Mouse (Mus musculus) cortical plate, adult 2 months (tissue): ENCODE measurements at regions not wholly inside any gene's neighbourhood (a gene's known extent, or its start where the extent isn't known, plus 50 kb on each side); places are given as distances from the start of the nearest gene placed in this dataset.

Experiments
- CTCF ChIP-seq: fragments of 200-500 bp; IDR thresholded peaks from 2 replicates; pipeline ENCODE4 v1.5.1; 2011; ENCODE audit warnings: mild to moderate bottlenecking, control low read depth, low read length; ENCODE audit not compliant: insufficient read depth; ENCODE audit errors: extremely low read depth
- POLR2A ChIP-seq: fragments of 200-500 bp; IDR thresholded peaks from 2 replicates; pipeline ENCODE4 v1.6.1; 2011; ENCODE audit warnings: mild to moderate bottlenecking, low read length, control low read depth; ENCODE audit not compliant: insufficient read depth; ENCODE audit errors: extremely low read depth

- TF ChIP-seq CTCF (no peak), POLR2A (no peak)
Measured at GRCm38 (mm10) chr13:31362386-31362785, 193.5 kb upstream of the Foxq1 start.
